In genomic region chrX:12127799-12128164, GRCm38 (mm10) we compare ENCODE assay signal across 8 mouse cellular contexts. TPM values are rescaled to one million over a fixed set of nuclear protein-coding genes. Genes with fewer than 3 reads are reported as not detected.
DNase-seq lines count a peak whose midpoint lies in the region; ATAC-seq and TF ChIP-seq lines count a peak whose summit lies in the region.

No protein-coding gene starts in this region.

- peak overlapping the region; percentile 74 for H3K4me3 ChIP-seq in gastrocnemius, adult 2 months
- H3K4me3 ChIP-seq in limb, embryonic 14.5 days (replicated peaks; ENCODE audit: low read length), result peak overlapping the region; percentile 56
- H3K4me3 ChIP-seq in stomach, embryonic 16.5 days (replicated peaks; ENCODE audit: low read length), result peak overlapping the region; percentile 64

- intact Hi-C loops in gastrocnemius, adult 2 months (cut with DNase I), result no loop called here

- peak overlapping the region; percentile 82 for H3K27ac ChIP-seq in gastrocnemius, adult 2 months
- H3K27ac ChIP-seq in limb, embryonic 14.5 days (replicated peaks; ENCODE audit: low read depth, low read length), result peak overlapping the region; percentile 72
- H3K27ac ChIP-seq in stomach, embryonic 16.5 days (ENCODE audit: low read length), result peak overlapping the region; percentile 80

- H3K4me1 ChIP-seq in limb, embryonic 14.5 days (ENCODE audit: control insufficient read depth, insufficient read depth, low read length), result peaks cover 26% of the 10 kb centered on the region
- peaks cover 20% of the 10 kb centered on the region for H3K4me1 ChIP-seq in stomach, embryonic 16.5 days (ENCODE audit: control insufficient read depth, insufficient read depth, low read length)

- H3K27me3 ChIP-seq in limb, embryonic 14.5 days (ENCODE audit: control insufficient read depth, insufficient read depth, low read length), result peaks cover 36% of the 10 kb centered on the region
- peaks cover 47% of the 10 kb centered on the region for H3K27me3 ChIP-seq in stomach, embryonic 16.5 days (ENCODE audit: control insufficient read depth, insufficient read depth, low read length)

- H3K36me3 ChIP-seq in limb, embryonic 14.5 days (ENCODE audit: control insufficient read depth, insufficient read depth, low read length), result no peaks in the 10 kb centered on the region
- no peaks in the 10 kb centered on the region for H3K36me3 ChIP-seq in stomach, embryonic 16.5 days (ENCODE audit: control insufficient read depth, insufficient read depth, low read length)

- TF ChIP-seq POLR2A in limb, embryonic 14.5 days (IDR thresholded peaks at IDR 0.05; ENCODE audit: borderline replicate concordance, extremely low read depth, insufficient read depth, insufficient read length), result no peak

- peak overlapping the region; percentile 59 for H3K4me2 ChIP-seq in limb, embryonic 14.5 days (replicated peaks; ENCODE audit: low read depth, low read length, severe bottlenecking)
- peak overlapping the region; percentile 60 for H3K4me2 ChIP-seq in stomach, embryonic 16.5 days (ENCODE audit: low read depth, low read length)

- ATAC-seq in limb, embryonic 14.5 days (ENCODE audit: low FRiP score, low read depth), result 0 out of 2 replicates have a peak, but pooled peaks have one; percentile 20
- no peak for ATAC-seq in stomach, embryonic 16.5 days (ENCODE audit: insufficient read depth, low FRiP score)

- H3K9ac ChIP-seq in limb, embryonic 14.5 days (ENCODE audit: low read depth, low read length, severe bottlenecking), result peak overlapping the region; percentile 65
- peak overlapping the region; percentile 82 for H3K9ac ChIP-seq in stomach, embryonic 16.5 days (ENCODE audit: low read length)

- 0% methylated on average over 19 of the region's 37 CpGs for WGBS in limb, embryonic 14.5 days
- 4% methylated on average over 36 of the region's 37 CpGs for WGBS in stomach, embryonic 16.5 days

- TF ChIP-seq CTCF in gastrocnemius, adult 2 months (IDR thresholded peaks at IDR 0.05), result no peak

- no peaks in the 10 kb centered on the region for H3K9me3 ChIP-seq in limb, embryonic 14.5 days (ENCODE audit: control insufficient read depth, low read length)
- H3K9me3 ChIP-seq in stomach, embryonic 16.5 days (replicated peaks; ENCODE audit: control insufficient read depth, low read length), result no peaks in the 10 kb centered on the region

- no peak for DNase-seq in gastrocnemius, adult 2 months
- DNase-seq in gastrocnemius, adult 8-10 months (ENCODE audit: low spot score in 2 of 2), result no peak
- DNase-seq in thymus, postnatal 25 days, result peak; percentile 19
- DNase-seq in thymus, postnatal 0 days (ENCODE audit: low spot score), result no peak
- no peak for DNase-seq in limb, embryonic 14.5 days (ENCODE audit: low spot score)
- no peak for DNase-seq in adrenal gland, postnatal 4 days (ENCODE audit: low spot score in 2 of 2)
- DNase-seq in c-Kit-positive CD71-positive TER-119-positive erythroid progenitor cells, embryonic 14.5 days (ENCODE audit: low spot score), result no peak

RNA-seq across cellular contexts. Expression of gene Bcor, which starts 32.4 kb away (rescaled TPM):
- 10 to 100 TPM; 14.9 to 17.1 TPM for total RNA-seq in gastrocnemius, adult 2 months (2021)
- total RNA-seq in gastrocnemius, adult 8-10 months (2022), result 10 to 100 TPM; 13.2 to 17.4 (median 14.1) TPM
- 14.1 and 14.2 TPM in 2 replicates for polyA plus RNA-seq in thymus, postnatal 0 days (2015; fragmentation: Nextera tagmentation; extraction: Ambion mirVana)
- 20.0 and 22.5 TPM in 2 replicates for polyA plus RNA-seq in limb, embryonic 14.5 days (2012; rRNA removed)
- polyA plus RNA-seq in limb, embryonic 14.5 days (2014; fragmentation: Nextera tagmentation; extraction: Ambion mirVana), result 17.0 and 18.1 TPM in 2 replicates
- polyA plus RNA-seq in stomach, embryonic 16.5 days (2015; fragmentation: Nextera tagmentation; extraction: Ambion mirVana), result 11.1 and 13.9 TPM in 2 replicates
- total RNA-seq in adrenal gland, postnatal 4 days (2021), result 10 to 100 TPM; 34.6 to 37.8 TPM
